Mouse (Mus musculus) kidney, adult 2 months (tissue): ENCODE results near the gene Il13. TPM values are rescaled to one million over a fixed set of nuclear protein-coding genes. Genes with fewer than 3 reads are reported as not detected.

Source experiments
- DNase-seq: peaks from one replicate; pipeline ENCODE4 v3.0.0; 2021
- H3K27ac ChIP-seq: fragments of 200-500 bp; 2 replicates; pipeline ENCODE4 v1.5.1; 2012; ENCODE audit warnings: low read depth, low read length, control low read depth, inconsistent platforms; ENCODE audit not compliant: insufficient read depth
- H3K27me3 ChIP-seq: fragments of 200-500 bp; replicated peaks from 2 replicates; pipeline ENCODE4 v1.6.1; 2012; ENCODE audit warnings: mild to moderate bottlenecking, moderate library complexity, low read length, inconsistent platforms; ENCODE audit not compliant: control insufficient read depth, insufficient read depth
- H3K36me3 ChIP-seq: fragments of 200-500 bp; 2 replicates; pipeline ENCODE4 v1.6.1; 2012; ENCODE audit warnings: mild to moderate bottlenecking, moderate library complexity, low read length, inconsistent platforms; ENCODE audit not compliant: control insufficient read depth, insufficient read depth
- H3K4me1 ChIP-seq: fragments of 200-500 bp; 2 replicates; pipeline ENCODE4 v1.6.1; 2011; ENCODE audit warnings: low read length; ENCODE audit not compliant: control insufficient read depth, insufficient read depth
- H3K4me3 ChIP-seq: fragments of 200-500 bp; 2 replicates; pipeline ENCODE4 v1.5.1; 2011; ENCODE audit warnings: mild to moderate bottlenecking, low read depth, low read length, control low read depth; ENCODE audit not compliant: insufficient read depth
- CTCF ChIP-seq: fragments of 200-500 bp; conservative IDR thresholded peaks from 2 replicates; pipeline ENCODE4 v1.5.1; 2011; ENCODE audit warnings: low read depth, mild to moderate bottlenecking, control low read depth, low read length, moderate library complexity, mixed read lengths; ENCODE audit not compliant: insufficient read depth, insufficient read length
- POLR2A ChIP-seq: fragments of 200-500 bp; IDR thresholded peaks from one replicate; pipeline ENCODE4 v1.6.1; 2011; ENCODE audit warnings: low read depth, low read length, control low read depth
- WGBS: fragments of 180-500 bp; shearing (Covaris S2); methylation state at CpG from one replicate; pipeline ENCODE4 v1.1.7; 2018; 5-methylcytosine and 5-hydroxymethylcytosine counted together
- polyA plus RNA-seq: library from polyadenylated mRNA; depleted of rRNA; stranded (reverse); fragments of >200 nt; gene quantifications from 2 replicates; pipeline ENCODE4 v1.2.3, GENCODE M21; 2012

Gene Il13
- polyA plus RNA-seq, 1 experiment = not detected

GRCm38 (mm10) chr11:53609672-53610071 is 24.8 kb downstream of the Il13 start:
- no peaks in the 10 kb centered on the region for H3K4me1 ChIP-seq
- H3K36me3 ChIP-seq = no peaks in the 10 kb centered on the region
- DNase-seq = no peak
- H3K27me3 ChIP-seq = no peaks in the 10 kb centered on the region
- H3K27ac ChIP-seq = no peak overlapping the region
- no peak overlapping the region for H3K4me3 ChIP-seq
- no peak for TF ChIP-seq POLR2A
- no peak for TF ChIP-seq CTCF
- WGBS = 84% methylated on average over 3 of the region's 3 CpGs

- DNase-seq = no peak
- 66% methylated on average over 6 of the region's 6 CpGs for WGBS
- no peaks in the 10 kb centered on the region for H3K27me3 ChIP-seq
- H3K36me3 ChIP-seq = no peaks in the 10 kb centered on the region
- no peaks in the 10 kb centered on the region for H3K4me1 ChIP-seq
- H3K27ac ChIP-seq = no peak overlapping the region
- no peak overlapping the region for H3K4me3 ChIP-seq
- TF ChIP-seq POLR2A (no peak), CTCF (no peak)
These were observed 25.3 kb downstream of the Il13 start for GRCm38 (mm10) chr11:53609231-53609630.

- H3K4me3 ChIP-seq = no peak overlapping the region
- H3K27ac ChIP-seq = no peak overlapping the region
- DNase-seq = no peak
- H3K36me3 ChIP-seq = no peaks in the 10 kb centered on the region; the same call in 1 of the 2 replicates
- TF ChIP-seq POLR2A (no peak), CTCF (no peak)
- WGBS = 27% methylated on average over 12 of the region's 12 CpGs
- no peaks in the 10 kb centered on the region for H3K27me3 ChIP-seq
- no peaks in the 10 kb centered on the region for H3K4me1 ChIP-seq
These were observed 28.9 kb downstream of the Il13 start for GRCm38 (mm10) chr11:53605609-53606008.

GRCm38 (mm10) chr11:53604983-53605382 is 29.5 kb downstream of the Il13 start:
- TF ChIP-seq CTCF (no peak), POLR2A (no peak)
- DNase-seq = no peak
- H3K36me3 ChIP-seq = no peaks in the 10 kb centered on the region; the same call in 1 of the 2 replicates
- H3K27ac ChIP-seq = no peak overlapping the region
- H3K4me3 ChIP-seq = no peak overlapping the region
- 98% methylated on average over 3 of the region's 3 CpGs for WGBS
- no peaks in the 10 kb centered on the region for H3K4me1 ChIP-seq
- H3K27me3 ChIP-seq = no peaks in the 10 kb centered on the region

- H3K4me3 ChIP-seq = no peak overlapping the region
- H3K27ac ChIP-seq = no peak overlapping the region
- no peaks in the 10 kb centered on the region; the same call in none of the 2 replicates for H3K36me3 ChIP-seq
- DNase-seq = no peak
- TF ChIP-seq CTCF (no peak), POLR2A (no peak)
- 93% methylated on average over 5 of the region's 5 CpGs for WGBS
- H3K27me3 ChIP-seq = no peaks in the 10 kb centered on the region
- no peaks in the 10 kb centered on the region for H3K4me1 ChIP-seq
These were observed 43.4 kb downstream of the Il13 start for GRCm38 (mm10) chr11:53591116-53591515.

GRCm38 (mm10) chr11:53590368-53590768 is 44.1 kb downstream of the Il13 start:
- H3K27ac ChIP-seq = no peak overlapping the region
- H3K36me3 ChIP-seq = no peaks in the 10 kb centered on the region; the same call in none of the 2 replicates
- H3K4me3 ChIP-seq = no peak overlapping the region
- WGBS = 58% methylated on average over 15 of the region's 15 CpGs
- no peaks in the 10 kb centered on the region for H3K27me3 ChIP-seq
- no peaks in the 10 kb centered on the region for H3K4me1 ChIP-seq
- peak; percentile 64 for TF ChIP-seq CTCF
- TF ChIP-seq POLR2A = no peak
- no peak for DNase-seq

- Histone ChIP-seq H3K4me1 (no peaks in the 10 kb centered on the region), H3K27ac (no peak overlapping the region), H3K27me3 (no peaks in the 10 kb centered on the region), H3K36me3 (peaks cover 1% of the 10 kb centered on the region), H3K4me3 (no peak overlapping the region)
- no peak for DNase-seq
- 84% methylated on average over 8 of the region's 8 CpGs for WGBS
- no peak for TF ChIP-seq CTCF
- no peak for TF ChIP-seq POLR2A
These were observed 46.2 kb downstream of the Il13 start for GRCm38 (mm10) chr11:53588279-53588678.
